Mouse (Mus musculus) liver, embryonic 11.5 days (tissue): ENCODE data around the gene Capzb. TPM values are rescaled to one million over a fixed set of nuclear protein-coding genes. Genes with fewer than 3 reads are reported as not detected.
A peak's percentile ranks its signal among the peaks of the same experiment; 100 is the strongest.

Experiments
- ATAC-seq: fragments of 200-750 bp; cut with Nextera tagmentation; replicated peaks from 2 replicates; pipeline ENCODE4 v1.8.0; 2017; ENCODE audit warnings: moderate number of reproducible peaks, mild to moderate bottlenecking, moderate TSS enrichment, moderate library complexity; ENCODE audit not compliant: low FRiP score
- DNase-seq: peaks from one replicate; pipeline ENCODE4 v3.0.0-alpha.2; 2017; ENCODE audit warnings: low spot score
- H3K27ac ChIP-seq: fragments of 300-500 bp; sonication (generic); 2 replicates; pipeline ENCODE4 v1.5.1; 2014; ENCODE audit warnings: mild to moderate bottlenecking, low read depth, low read length, control low read depth
- H3K27me3 ChIP-seq: fragments of 300-500 bp; sonication (generic); replicated peaks from 2 replicates; pipeline ENCODE4 v1.6.1; 2014; ENCODE audit warnings: low read length, mixed read lengths; ENCODE audit not compliant: control insufficient read depth, insufficient read depth
- H3K36me3 ChIP-seq: fragments of 300-500 bp; sonication (generic); 2 replicates; pipeline ENCODE4 v1.6.1; 2014; ENCODE audit warnings: mild to moderate bottlenecking, low read length, moderate library complexity, mixed read lengths; ENCODE audit not compliant: control insufficient read depth, insufficient read depth
- H3K4me1 ChIP-seq: fragments of 300-500 bp; sonication (generic); replicated peaks from 2 replicates; pipeline ENCODE4 v1.6.1; 2014; ENCODE audit warnings: low read length, mixed read lengths; ENCODE audit not compliant: control insufficient read depth, insufficient read depth
- H3K4me2 ChIP-seq: fragments of 300-500 bp; sonication (generic); 2 replicates; pipeline ENCODE4 v1.6.1; 2014; ENCODE audit warnings: mild to moderate bottlenecking, control low read depth, moderate library complexity
- H3K4me3 ChIP-seq: fragments of 300-500 bp; sonication (generic); 2 replicates; pipeline ENCODE4 v1.5.1; 2014; ENCODE audit warnings: low read depth, low read length, control low read depth
- H3K9ac ChIP-seq: fragments of 300-500 bp; sonication (generic); 2 replicates; pipeline ENCODE4 v1.6.1; 2014; ENCODE audit warnings: low read depth, low read length, control low read depth
- H3K9me3 ChIP-seq: fragments of 300-500 bp; sonication (generic); 2 replicates; pipeline ENCODE4 v1.6.1; 2016; ENCODE audit warnings: low read length, inconsistent platforms, mixed read lengths; ENCODE audit not compliant: control insufficient read depth
- WGBS: fragments of 180-500 bp; shearing (Covaris S2); extraction: QIAGEN DNeasy Blood & Tissue Kit; methylation state at CpG from one replicate; pipeline ENCODE4 v1.1.7; 2014; 5-methylcytosine and 5-hydroxymethylcytosine counted together
- polyA plus RNA-seq: library from polyadenylated mRNA; unstranded; fragments of >200 nt; fragmentation: Nextera tagmentation; extraction: Ambion mirVana; gene quantifications from 2 replicates; pipeline ENCODE4 v1.2.1, GENCODE M21; 2014

The Capzb gene
- polyA plus RNA-seq, 1 experiment from 2014 or later = 250 TPM

DNA sequence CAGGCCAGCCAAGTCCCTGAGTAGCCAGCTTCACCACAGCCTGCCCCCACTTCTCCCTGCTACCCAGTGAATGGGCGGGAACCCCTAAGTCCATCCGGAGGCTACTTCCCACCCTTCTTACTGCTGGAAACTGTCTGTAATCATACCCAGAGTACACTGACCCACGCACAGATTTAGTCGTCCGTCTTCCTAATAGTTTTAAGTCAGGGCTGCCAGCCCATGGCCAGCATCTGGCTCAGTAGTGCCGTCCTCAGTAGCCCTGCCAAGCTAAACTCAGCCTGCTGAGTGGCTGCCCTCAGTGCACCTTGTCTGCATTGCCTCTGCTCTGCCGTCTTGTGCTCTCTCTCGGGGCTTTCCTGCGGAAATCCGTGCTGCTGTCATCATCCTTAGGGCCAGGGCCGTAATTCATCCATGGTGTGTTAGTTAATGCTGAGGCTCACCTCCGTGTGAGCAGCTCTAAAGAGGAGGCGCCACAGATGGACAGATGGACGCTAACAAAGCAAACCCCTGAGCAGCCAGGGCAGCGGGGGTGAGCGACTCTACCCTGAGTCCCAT, 89.2 kb downstream of the Capzb start:
- Histone ChIP-seq H3K4me3 (no peak overlapping the region), H3K4me2 (no peak overlapping the region), H3K36me3 (peaks cover 26% of the 10 kb centered on the region), H3K27me3 (no peaks in the 10 kb centered on the region), H3K9ac (no peak overlapping the region), H3K4me1 (no peaks in the 10 kb centered on the region), H3K27ac (no peak overlapping the region), H3K9me3 (no peaks in the 10 kb centered on the region)
- 90% methylated on average over 16 of the region's 16 CpGs for WGBS
- DNase-seq (no peak), ATAC-seq (no peak)

DNA sequence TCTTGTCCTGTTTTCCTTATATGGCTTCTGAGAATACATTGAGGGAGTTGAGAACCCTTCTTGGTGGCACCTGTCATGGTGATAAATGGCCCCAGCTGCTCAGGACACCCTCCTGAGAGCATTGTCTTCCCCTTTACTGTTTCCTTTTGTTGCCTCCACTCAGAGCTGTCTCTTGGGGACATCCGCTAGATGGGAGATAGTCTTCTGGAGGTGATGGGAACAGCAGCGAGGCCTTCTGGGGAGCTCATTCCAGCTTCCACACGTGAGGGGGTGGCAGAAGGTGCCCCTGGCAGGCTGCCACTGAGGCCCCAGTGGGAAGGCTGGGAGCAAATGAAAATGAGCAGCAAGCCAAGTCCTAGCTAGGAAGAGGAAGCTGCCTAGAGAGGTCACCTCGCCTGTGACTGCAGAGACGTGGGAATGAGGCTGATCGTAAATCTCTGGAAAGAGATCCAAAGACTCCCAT, 90.3 kb downstream of the Capzb start:
- Histone ChIP-seq H3K4me1 (no peaks in the 10 kb centered on the region), H3K9me3 (no peaks in the 10 kb centered on the region), H3K27me3 (no peaks in the 10 kb centered on the region), H3K4me2 (no peak overlapping the region), H3K4me3 (no peak overlapping the region), H3K36me3 (peaks cover 30% of the 10 kb centered on the region), H3K9ac (no peak overlapping the region), H3K27ac (no peak overlapping the region)
- WGBS = 79% methylated on average over 6 of the region's 6 CpGs
- DNase-seq = no peak
- no peak for ATAC-seq

DNA sequence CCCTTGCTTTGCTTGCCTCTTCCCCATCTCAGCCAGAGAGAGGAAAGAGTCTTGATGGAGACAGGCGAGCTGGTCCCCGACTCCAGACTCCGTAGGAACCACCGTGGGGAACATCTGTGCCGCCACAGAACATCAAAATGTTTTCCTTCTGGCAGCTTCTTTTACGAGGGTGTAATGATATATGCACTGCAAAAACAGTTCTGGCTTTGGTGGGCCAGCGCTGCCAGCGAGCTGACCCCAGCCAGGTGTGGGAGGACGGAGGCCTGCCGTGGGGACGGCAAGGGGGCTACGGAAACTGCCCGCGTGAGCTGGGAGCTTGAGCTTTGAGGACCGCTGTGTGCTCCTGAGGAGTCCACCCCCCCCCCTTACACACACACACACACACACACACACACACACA, 92.2 kb downstream of the Capzb start:
- Histone ChIP-seq H3K36me3 (peaks cover 36% of the 10 kb centered on the region), H3K4me1 (no peaks in the 10 kb centered on the region), H3K27me3 (no peaks in the 10 kb centered on the region), H3K9me3 (no peaks in the 10 kb centered on the region), H3K9ac (no peak overlapping the region), H3K4me2 (no peak overlapping the region), H3K4me3 (no peak overlapping the region), H3K27ac (no peak overlapping the region)
- ATAC-seq (no peak), DNase-seq (no peak)
- 86% methylated on average over 15 of the region's 15 CpGs for WGBS

DNA sequence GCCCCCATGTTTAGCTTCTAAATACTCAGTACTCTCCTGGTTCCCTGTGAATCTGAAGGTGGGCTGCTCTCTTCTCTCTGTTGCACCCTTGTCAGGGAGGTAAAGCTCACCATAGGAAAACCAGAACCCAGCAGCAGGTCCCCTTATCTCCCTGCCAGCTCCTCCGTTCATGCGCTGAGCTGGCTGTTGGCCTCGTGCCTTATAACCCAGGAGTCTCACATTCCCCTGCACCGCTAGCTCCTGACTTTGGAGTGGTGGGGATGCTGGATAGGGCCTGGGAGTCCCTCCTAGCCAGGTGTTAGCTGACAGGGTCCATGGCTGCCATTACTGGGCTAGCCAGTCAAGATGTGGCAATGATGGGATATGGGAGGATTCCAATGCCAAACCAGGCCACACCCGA, 93.5 kb downstream of the Capzb start:
- H3K9ac ChIP-seq = no peak overlapping the region

DNA sequence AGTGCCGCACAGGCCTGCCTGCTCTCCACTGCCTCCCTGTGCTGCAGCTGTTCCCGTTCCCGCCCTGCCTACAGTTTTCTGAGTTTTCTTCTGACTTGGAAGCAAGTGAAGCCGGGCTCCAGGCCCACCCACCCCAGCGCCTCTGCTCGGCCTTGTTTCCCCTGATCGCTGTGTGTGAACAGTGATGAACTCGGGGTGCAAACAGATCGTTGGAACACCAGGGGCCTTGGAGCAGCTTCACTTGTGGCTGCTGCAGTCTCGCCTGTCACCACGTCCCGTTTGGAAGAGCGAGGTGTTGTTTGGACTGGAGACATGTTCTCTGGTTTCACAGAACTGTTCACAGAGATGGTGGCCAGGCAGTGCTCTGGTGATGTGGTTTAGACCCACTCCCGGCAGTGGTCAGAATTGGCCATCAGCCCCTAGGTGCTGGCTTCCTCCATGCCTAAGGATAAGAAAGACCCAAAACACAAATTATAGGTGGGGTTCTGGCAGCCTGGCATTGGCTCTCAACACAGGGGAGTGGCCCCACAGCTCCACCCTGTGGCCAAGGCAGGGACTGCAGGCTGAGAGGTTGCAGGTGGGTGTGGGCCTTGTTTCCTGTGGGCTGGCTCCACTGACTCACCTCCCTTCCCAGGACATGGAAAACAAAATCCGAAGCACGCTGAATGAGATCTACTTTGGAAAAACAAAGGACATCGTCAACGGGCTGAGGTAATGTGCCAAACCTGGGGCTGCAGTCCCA, 94.6 kb downstream of the Capzb start:
- Histone ChIP-seq H3K27me3 (no peaks in the 10 kb centered on the region), H3K9me3 (no peaks in the 10 kb centered on the region), H3K36me3 (peaks cover 42% of the 10 kb centered on the region), H3K4me2 (no peak overlapping the region), H3K27ac (no peak overlapping the region), H3K9ac (no peak overlapping the region), H3K4me1 (no peaks in the 10 kb centered on the region), H3K4me3 (no peak overlapping the region)
- ATAC-seq (0 out of 2 replicates have a peak, but pooled peaks have one; percentile 32), DNase-seq (peak; percentile 74)
- WGBS = 83% methylated on average over 18 of the region's 18 CpGs

More for the DNA sequence above, 93.5 kb downstream of the Capzb start:
- Histone ChIP-seq H3K36me3 (peaks cover 38% of the 10 kb centered on the region), H3K9me3 (no peaks in the 10 kb centered on the region), H3K27ac (no peak overlapping the region), H3K4me1 (no peaks in the 10 kb centered on the region), H3K27me3 (no peaks in the 10 kb centered on the region), H3K4me3 (no peak overlapping the region), H3K4me2 (no peak overlapping the region)
- DNase-seq = no peak
- 81% methylated on average over 5 of the region's 5 CpGs for WGBS
- no peak for ATAC-seq

DNA sequence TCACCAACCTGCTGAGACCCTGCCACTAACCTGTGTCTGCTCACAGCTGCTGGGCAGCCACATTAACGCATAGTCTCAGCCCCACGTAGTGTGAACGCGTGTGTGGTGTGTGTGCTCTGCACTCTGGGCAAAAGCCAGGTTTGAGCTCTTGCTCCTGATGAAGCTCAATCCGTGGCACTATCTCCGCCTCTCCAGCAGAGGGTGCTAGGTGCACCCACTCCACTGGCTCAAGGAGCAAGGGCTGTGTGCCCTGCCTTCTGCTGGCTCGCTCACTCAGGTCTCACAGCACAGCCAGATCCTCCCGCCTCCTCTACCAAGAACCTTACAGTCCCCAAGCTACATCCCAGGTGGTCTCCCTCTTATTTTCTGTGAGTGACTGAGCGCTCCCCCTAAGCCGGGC, 96.3 kb downstream of the Capzb start:
- Histone ChIP-seq H3K27ac (no peak overlapping the region), H3K27me3 (no peaks in the 10 kb centered on the region), H3K4me1 (no peaks in the 10 kb centered on the region), H3K9ac (no peak overlapping the region), H3K4me2 (no peak overlapping the region), H3K36me3 (peaks cover 33% of the 10 kb centered on the region), H3K4me3 (no peak overlapping the region), H3K9me3 (no peaks in the 10 kb centered on the region)
- 77% methylated on average over 10 of the region's 10 CpGs for WGBS
- no peak for DNase-seq
- no peak for ATAC-seq

DNA sequence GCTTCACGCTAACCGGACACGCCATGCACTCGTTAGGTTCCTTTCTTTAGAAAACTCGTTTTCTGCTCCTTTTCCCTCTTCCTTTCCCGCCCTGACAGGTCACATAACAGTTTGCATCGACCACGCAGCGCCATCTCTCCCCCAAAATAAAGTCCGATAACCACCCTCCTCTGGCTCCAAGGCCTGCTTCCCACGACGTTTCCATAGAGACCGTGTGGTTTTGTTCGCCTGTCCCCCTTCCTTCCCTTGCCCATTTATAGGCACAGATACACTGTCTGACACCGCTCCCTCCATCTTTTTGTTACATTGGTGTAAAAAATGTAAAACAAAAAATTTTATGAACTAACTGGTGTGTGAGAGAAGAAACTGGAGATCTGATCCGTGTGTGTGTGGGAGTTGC, 98.4 kb downstream of the Capzb start:
- WGBS = 84% methylated on average over 16 of the region's 16 CpGs
- DNase-seq (no peak), ATAC-seq (no peak)
- H3K9ac ChIP-seq = no peak overlapping the region
- no peaks in the 10 kb centered on the region for H3K27me3 ChIP-seq
- H3K27ac ChIP-seq = no peak overlapping the region
- H3K9me3 ChIP-seq = no peaks in the 10 kb centered on the region
- H3K36me3 ChIP-seq = peaks cover 29% of the 10 kb centered on the region
- H3K4me1 ChIP-seq = no peaks in the 10 kb centered on the region
- H3K4me3 ChIP-seq = no peak overlapping the region
- no peak overlapping the region for H3K4me2 ChIP-seq

DNA sequence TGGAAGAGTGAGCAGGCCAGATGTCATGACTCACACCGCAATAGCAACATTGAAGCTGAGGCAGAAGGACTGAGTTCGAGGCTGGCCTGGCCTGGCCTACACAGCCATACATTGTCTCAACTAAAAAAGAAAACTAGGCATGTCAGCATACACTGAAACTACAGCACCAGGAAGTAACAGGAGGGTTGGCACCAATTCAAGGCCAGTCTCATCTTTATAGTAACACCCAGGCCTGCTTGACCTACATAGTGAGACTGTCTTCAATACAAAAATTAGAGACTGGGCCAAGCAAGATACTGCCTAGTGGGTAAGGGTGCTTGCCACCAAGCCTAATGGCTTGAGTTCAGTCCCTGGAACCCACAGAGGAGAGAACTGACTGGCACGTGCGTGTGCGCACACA, 99.3 kb downstream of the Capzb start:
- Histone ChIP-seq H3K9me3 (no peaks in the 10 kb centered on the region), H3K36me3 (peaks cover 27% of the 10 kb centered on the region), H3K9ac (no peak overlapping the region), H3K27me3 (no peaks in the 10 kb centered on the region), H3K4me3 (no peak overlapping the region), H3K4me2 (no peak overlapping the region), H3K4me1 (no peaks in the 10 kb centered on the region), H3K27ac (no peak overlapping the region)
- 95% methylated on average over 5 of the region's 5 CpGs for WGBS
- ATAC-seq (no peak), DNase-seq (no peak)

DNA sequence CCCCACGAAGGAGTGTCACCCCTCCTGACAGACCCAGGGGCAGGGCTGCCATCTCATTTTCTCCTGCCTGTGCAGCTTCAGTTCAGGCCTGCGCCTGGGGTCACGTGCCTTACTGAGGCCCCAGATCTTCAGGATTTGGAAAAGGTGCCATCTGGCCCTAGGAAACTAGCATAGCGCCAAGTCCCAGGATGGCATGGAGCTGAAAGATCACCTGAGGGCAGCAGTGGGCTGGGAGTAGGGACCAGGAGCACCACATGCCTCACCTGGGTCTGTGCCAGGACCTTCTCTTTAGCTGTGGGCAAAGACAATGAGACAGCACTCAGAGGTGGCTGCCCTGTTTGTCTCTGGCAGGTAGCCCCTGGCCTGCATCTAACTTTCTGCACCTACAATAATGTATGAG, 104.9 kb downstream of the Capzb start:
- DNase-seq = no peak
- no peaks in the 10 kb centered on the region for H3K4me1 ChIP-seq
- no peak overlapping the region for H3K4me2 ChIP-seq
- H3K36me3 ChIP-seq = 0 out of 2 replicates have a peak, but pooled peaks cover 2% of the 10 kb centered on the region
- ATAC-seq = no peak
- no peak overlapping the region for H3K4me3 ChIP-seq
- no peaks in the 10 kb centered on the region for H3K27me3 ChIP-seq
- no peak overlapping the region for H3K9ac ChIP-seq
- H3K27ac ChIP-seq = no peak overlapping the region
- H3K9me3 ChIP-seq = no peaks in the 10 kb centered on the region
- WGBS = 85% methylated on average over 4 of the region's 4 CpGs
